Mouse (Mus musculus): Measurements from ENCODE around the gene Pth1r.
A peak's percentile ranks its signal among the peaks of the same experiment; 100 is the strongest.

The Pth1r gene

DNA sequence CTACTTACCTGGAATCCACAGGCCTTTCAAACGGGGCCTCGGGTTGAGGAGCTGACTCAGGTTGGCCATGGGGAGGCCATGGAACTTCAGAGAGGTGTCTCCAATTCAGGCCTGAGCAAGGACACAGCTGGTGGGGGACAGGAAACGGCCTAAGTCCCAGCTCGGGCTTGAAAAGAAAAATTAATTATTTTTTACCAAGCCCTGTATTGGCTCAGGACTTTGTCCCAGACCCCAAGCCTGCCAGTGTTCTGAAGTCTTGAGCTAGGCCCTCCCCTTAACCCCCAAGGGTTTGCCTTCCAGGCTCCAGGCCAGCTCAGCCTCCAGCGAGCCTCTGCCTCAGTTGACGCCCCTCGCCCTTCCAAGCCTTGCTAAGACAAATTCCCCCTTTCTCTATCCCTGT, at the start of gene Pth1r:
Gene Pth1r (minus strand): TSS at position 185 of the 400 bp plus-strand sequence.
- no peak for DNase-seq (ENCODE audit: low spot score in 2 of 2)

DNA sequence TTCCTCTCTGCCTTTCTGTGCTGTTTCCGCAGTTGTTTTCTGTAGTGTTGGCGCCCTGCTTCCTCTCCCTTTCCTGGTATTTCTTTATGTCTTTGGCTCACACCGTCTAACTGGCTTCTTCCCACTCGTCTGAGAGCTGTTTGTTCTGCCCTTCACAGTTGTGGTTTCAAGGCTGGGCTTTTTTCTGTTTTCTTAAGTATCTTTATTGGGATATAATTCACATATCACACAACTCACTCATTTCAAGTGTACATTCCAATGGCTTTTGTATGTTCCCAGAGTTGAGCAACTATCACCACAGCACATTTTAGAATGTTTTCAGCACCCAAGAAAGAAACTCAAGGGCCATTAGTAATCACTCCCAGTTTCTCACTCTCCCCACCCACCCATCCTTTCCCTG, 43.5 kb upstream of the Pth1r start:
- no peak for DNase-seq (ENCODE audit: low spot score in 2 of 2)

DNA sequence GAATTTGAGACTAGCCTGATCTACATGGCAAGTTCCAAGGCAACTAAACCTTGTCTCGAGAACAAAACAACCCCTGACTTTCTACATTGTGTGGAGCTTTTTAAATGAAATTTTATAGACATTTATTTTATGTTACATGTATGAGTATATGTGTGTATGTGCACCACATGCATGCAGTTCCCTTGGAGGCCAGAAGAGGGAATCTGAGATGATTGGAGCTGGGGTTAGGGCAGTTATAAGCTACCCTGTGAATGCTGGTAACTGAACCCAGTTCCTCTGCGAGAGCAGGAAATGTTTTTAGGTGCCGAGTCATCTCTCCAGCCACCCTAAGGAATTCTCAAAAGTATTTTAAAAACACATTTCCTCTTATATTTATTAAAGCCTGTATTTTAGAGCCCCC, 41.2 kb upstream of the Pth1r start:
- DNase-seq (ENCODE audit: low spot score in 2 of 2), result no peak

DNA sequence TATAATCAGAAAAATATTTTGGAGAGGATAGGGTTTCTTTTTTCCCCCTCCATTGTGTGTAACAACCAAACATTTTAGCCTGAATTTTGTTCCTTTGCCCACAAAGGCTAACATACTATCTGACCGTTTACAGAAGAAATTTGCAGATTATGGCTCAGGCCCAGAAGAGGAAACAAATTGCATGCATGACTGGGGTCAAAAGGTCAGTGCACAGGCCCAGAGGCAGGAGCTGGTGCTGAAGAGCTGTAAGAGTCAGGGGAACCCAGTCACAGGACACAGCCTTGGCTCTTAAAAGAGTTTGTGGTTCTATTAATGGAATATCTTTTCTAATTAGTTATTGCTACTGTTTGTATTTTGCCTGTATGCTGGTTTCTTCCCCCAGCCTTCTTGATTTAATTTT, 36.7 kb upstream of the Pth1r start:
- no peak for DNase-seq (ENCODE audit: low spot score in 2 of 2)

DNA sequence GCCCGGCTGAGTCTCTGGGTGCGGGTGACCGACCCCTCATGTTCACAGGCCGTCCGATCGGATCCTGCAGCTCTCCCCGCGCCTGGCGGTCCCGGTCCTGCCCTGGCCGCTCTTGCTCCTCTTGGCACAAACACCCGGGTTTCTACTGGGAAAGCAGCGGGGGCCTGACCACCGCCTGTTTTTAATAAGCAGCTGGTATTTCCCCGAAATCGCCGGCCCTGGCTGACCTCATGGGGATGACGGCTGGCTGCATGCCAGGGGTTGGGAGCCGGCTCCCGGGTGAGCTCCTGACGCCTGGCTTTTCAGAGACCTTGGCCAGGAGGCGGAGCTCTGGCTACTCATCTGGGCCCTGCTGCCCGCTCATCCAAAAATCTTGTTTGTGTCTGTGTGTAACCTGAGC, 34.8 kb upstream of the Pth1r start:
- peak; percentile 53 to 64 for DNase-seq (ENCODE audit: low spot score in 2 of 2)

DNA sequence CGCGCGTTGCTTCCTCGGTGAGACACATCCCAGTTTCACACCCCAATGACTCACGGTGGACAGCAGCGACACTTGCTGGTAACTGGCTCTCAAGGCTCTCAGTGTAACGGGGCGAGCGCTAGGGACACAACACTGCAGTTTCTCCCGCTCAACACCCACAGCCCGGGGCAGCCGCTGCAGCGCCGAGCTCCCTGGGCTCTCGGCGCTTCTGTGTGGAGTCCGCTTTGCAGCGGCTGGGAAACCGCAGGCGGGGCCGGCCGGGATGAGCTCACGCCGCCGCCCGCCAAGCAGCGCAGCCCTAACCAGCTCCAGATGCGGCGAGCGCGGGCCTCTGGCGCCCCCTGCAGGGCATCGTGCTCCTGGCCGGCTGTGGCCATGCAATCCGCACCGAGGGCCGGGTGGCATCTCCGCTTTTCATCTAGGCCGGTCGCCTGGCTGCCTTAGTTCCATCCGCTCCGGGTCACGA, 34.3 kb upstream of the Pth1r start:
- DNase-seq (ENCODE audit: low spot score in 2 of 2), result peak; percentile 90 to 92

DNA sequence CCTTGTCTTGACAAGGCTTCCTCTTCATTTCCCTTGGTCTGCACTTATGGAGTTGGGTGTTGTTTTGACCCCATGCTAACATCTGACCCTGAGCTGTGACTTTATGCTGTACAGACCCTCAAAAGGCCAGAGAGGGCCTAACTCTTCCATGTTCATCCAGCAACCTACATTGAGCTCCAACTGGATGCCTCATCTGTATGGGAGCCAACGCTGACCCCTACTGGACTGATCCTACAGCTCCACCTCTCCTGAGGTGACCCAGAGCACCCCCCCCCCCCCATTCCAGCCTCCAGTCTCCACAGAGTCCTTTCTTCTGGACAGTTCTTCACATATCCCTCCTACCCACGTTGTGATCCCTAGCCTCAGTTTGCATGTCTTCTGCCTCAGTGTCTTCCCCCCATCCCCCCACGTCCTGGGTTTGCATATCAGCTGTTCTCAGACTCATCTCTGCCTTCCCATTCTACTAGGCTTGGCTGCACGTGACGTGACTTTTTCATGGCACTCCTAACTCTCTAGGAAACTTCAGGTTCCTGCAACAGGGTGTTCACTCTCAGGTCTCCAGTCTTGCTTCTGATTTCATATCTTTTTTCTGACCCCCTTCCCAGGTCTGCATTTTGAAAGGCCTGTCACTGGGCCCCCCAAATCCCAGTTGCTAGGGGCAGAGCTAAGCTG, 32.4 kb upstream of the Pth1r start:
- DNase-seq (ENCODE audit: low spot score in 2 of 2), result no peak

DNA sequence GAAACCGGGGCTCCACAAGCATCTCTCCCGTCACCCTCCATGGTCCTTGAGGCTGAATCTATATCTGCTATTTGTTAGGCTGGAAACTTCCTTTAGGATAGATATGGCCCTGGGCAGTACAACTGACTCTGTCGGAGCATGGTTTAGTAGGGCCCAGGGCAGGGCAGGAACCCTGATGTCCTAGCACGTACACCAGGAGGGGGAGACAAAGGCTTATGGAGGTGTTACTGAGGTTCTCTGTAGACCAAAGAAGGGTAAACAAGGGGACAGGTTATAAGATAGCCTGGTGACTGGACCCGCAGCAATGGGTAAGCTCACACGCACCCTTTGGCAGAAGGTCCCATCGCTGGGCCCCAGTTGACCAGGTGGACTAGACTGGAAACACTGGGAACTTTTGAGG, 31.6 kb upstream of the Pth1r start:
- DNase-seq (ENCODE audit: low spot score in 2 of 2), result no peak

DNA sequence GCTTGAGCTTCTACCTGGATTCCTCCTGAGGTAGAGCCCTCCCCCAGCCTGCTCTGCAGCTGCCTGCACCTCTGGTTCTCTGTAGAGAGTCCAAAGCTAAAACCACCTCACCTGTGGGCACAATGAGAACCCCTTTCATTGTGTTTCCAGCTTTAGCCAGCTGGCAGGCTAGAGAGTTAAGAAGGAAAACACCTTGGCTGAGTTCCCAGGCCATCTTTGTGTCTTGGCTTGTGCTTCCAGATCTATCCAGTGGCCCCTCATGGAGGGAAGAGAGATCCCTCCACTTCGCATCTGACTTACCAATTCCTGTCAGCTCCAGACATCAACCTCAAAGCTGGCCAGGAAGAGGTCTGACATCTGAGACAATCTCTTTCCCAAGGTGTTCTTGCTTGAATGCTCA, 31.2 kb upstream of the Pth1r start:
- DNase-seq (ENCODE audit: low spot score in 2 of 2), result no peak

DNA sequence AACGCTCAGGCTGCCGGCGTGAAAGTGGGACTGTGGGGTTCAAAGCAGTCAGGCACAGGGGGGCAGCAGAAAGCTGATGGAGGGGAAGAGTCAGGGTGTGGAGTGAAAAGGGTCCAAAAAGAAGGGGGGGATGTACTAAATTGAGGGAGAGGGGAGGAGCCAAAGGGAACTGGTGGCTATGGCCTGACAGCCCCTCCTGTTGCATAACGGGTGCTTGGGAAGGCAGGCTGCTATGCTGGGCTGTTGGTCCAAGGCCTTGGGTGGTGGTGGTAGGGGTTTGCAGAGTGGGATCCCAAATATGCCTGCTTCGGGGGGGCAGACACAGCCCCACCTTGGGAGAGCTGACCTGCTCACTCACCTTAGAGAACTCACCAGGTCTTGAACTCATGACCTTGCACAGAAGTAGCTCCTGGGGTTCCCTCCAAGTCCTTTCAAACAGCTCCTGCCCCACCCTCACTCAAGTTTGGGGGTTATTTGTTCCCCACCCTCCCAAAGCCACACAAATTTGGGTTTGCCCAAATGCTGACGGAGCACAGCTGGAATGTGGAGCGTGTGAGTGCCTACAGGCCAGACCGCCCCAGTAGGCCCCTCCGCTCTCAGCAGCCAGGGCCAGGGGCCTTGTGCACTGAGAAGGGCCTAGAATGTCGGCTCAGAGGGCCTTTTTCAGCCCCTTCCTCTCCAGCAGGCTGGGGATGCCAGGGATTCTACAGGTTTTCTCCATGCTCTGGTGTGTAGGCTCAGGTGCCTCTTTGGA, 28.5 kb upstream of the Pth1r start:
- no peak for DNase-seq (ENCODE audit: low spot score in 2 of 2)

DNA sequence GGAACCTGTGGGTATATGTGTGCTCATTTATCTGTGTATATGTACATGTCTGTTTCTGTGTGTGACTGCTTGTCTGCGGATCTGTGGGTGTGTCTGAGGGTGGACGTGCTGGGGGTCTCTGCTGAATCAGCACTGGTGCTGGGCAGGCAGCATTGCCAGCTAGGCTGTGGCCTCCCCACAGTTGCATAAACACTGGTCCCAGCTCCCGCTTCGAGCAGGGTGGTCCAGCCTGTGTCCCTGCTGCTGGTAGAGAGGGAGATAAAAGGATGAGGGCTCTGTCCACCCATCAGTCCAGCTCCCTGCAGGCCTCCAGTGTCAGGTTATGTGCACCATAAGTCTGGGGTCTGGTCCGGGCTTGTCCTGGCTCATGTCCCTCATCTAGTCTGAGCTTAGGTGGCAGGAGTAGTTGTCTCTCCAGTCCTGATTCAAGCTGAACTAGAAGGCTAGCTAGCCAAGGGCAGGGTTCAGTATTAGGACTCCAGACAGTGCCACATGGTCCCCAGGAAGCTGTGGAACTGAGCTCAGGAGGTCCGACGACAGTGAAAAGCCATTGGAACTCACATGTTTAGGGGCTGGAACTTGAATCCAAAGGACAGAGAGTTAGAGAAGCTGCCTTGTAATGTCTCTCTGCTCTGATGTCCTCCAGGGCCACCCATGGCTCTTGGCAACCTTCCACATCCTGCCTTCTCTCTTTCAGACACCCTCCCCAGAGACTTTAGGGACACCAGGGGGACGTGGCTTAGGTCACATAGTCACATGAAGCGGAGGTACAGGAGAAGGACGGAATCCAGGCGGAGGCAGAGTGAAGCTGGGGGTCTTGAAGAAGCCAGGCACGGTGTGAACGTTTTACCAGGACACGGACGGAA, 27.7 kb upstream of the Pth1r start:
- DNase-seq (ENCODE audit: low spot score in 2 of 2), result no peak

DNA sequence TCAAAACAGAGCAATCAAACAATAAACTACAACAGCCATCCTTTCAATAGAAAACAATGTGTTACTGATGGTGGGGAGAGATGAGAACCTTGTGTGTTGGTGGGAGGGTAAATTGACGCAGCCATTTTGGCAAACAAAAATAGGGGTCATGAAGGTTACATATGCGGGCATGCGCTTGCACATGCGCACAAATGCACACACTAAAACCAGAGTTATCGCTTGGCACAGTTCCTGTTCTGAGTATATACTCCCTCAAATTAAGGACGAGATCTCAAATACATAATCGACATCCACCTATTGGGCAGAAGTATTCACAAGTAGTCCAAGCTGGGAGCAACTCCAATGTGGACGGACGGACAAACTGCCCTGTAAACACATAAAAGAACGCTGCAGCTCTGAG, 25.4 kb upstream of the Pth1r start:
- DNase-seq (ENCODE audit: low spot score in 2 of 2), result no peak

DNA sequence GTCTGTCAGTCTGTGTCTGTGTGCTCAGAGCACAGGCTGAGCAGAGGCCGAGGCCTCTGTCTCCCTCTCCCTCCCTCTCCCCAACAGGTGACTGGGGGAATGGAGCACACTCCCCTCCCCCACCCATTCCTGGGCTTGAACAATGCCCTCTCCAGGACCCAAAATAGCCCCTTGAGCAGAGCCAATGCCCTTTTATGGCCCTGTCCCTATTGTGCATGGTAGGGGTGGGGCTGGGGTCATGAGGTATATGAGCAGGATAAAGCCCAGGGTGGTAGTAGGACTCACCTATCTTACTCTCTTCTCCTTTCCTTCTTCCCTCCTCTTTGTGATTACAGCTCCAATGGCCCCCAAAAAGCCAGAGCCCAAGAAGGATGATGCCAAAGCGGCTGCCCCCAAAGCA, 16.5 kb upstream of the Pth1r start:
- no peak for DNase-seq (ENCODE audit: low spot score in 2 of 2)

DNA sequence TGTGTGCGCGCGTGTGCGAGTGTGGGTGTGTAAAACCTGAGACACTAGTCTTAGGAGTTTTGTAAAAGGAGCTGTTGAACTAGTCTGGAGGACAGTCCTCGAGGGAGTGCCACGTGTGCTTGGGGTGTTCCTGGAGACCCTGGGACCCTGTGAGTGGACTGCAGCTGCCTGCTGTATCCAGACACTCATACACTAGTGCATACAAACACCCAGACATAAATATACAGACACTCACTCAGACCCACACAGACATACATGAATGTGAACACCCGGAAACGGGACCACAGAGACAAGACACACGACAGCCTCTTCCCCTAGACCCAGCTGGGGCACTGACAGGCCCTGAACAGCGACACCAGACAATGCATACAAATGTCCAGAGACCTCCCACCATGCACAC, 15.8 kb upstream of the Pth1r start:
- DNase-seq (ENCODE audit: low spot score in 2 of 2), result no peak

DNA sequence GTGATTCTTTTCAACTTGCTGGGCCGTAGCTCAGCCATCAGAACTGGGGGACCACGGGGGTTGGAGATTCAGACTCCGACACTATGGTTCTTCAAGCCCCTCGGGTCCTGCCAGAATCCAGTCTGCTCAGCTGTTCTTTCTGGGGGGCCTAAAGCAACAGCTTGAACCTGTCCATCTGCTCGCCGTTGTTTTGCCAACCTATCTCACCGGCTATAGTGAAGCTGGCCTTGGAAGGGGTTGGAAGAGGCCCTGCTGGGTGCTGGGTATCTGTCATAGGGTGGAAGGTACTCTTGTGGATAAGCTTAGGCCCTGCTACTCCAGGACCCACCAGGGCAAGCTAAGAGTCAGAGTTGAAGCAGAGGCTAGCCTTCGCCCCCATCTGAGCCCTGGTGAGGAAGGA, 13.9 kb upstream of the Pth1r start:
- no peak for DNase-seq (ENCODE audit: low spot score in 2 of 2)

DNA sequence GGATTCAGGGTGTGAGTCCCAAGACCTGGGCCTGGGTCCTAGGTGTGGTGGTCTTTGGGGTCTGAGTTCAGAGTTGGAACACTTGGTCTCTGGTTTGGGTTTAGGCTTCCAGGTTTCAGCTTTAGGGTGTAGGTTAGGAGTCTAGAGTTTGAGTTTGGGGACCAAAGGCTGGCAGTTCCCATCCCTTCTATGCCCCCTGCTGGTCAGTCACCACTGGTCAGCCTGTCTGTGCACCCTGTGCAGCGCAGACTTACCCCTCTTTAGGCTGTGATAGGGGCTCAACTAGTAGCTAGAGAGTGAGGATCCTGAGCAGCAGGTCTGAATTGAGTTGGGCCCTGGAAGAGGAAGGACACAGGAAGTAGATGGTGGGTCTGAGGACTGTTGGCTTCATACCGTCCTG, 12.3 kb upstream of the Pth1r start:
- DNase-seq (ENCODE audit: low spot score in 2 of 2), result peak in 1 of 2 experiments; percentile 16

DNA sequence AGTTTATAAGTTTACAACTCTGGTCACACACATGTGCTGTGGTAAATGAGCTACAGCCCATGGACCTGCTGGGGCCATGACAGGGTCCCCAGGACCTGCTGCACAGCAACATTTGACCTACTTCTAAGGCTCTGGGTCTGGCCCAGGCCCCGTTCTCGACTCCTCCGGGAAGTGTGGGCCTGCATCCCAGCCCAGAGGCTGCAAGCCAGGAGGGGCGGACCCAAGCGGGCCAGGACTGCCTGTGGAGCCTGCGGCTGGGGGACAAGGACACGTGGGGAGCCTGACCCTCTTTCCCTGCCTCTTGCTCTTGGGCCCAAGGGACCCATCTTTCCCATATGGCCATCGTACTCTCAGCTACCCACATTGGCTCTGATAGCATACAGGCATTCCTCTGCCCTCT, 11.7 kb upstream of the Pth1r start:
- peak; percentile 10 to 17 for DNase-seq (ENCODE audit: low spot score in 2 of 2)

DNA sequence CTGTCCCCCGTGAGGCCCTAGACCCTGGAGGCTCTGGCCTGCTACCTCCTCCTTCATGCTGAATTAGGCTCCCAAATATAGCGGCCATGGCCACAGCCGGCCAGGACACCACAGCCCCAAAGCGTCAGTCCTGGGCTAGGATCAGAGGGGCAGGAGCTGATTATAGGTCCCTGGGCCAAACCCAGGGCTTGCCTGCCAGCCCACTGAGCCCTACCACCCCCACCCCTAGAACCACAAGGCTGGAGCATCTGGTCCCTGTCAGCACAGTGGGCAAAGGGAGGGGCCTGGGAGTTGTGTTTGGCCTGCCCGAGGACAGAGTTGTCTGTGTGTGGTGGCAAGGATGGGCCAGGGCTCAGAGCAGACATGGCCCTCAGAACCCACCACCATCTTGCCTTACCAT, 10.9 kb upstream of the Pth1r start:
- no peak for DNase-seq (ENCODE audit: low spot score in 2 of 2)

DNA sequence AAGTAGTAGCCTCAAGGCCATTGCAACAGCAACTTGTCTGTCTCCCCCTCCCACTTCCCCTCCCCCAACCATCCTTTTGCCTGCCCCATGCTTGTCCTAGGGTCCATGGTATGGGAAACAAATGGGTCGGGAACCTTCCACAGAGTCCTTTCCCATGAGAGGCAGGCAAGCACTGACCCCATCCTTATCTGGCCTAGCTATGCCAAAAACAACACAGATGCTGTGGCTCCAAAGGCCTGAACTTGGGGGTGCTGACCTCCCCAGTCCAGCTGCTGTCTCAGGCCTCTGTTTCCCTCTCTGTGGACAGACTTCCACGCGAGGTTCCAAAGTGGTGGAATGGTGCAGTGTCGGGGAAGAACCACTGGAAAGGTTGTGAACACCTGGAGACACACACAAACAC, 6.8 kb upstream of the Pth1r start:
- no peak for DNase-seq (ENCODE audit: low spot score in 2 of 2)

DNA sequence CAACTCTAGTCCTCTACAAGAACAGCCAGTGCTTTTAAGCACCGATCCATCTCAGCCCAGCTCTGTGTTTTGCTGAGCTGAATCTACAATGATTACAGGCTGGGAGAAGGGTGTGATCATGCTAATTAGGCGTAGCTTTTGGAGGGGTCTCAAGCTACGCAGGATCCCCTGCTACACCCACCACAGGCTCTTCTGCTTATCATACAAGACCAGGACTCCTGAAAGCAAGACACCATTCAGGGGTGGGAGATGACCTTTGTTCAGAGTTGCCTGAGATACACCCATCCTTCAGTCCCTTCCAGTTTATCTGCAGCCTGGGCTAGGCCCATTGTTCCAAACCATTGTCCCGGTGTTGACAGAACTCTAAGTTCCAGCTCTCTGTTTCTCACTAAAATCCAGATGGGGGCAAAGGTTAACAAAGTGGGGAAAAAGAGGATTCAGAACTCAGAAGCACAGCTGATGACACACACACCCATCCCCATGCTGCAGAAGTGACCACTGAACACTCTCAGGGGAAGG, 6.0 kb upstream of the Pth1r start:
- DNase-seq (ENCODE audit: low spot score in 2 of 2), result no peak

DNA sequence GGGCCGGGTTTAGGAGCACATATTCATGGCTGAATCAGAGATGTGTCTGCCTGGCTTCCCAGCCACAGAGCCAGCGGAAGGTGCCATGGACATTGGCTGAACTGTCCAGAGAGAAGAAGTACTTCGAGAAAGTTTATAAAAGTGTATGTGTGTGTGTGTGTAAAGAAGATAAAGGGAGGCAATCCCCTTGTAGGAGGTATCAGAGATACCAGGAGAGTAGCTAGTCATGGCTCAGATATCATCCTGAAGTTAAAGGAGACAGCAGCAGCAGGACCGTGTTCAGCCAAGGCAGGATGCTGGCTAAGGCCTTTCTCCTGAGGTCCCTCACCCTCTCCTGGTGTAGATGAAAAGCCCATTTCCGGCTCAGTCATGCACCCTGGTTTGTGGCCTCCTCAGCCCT, 4.5 kb upstream of the Pth1r start:
- DNase-seq (ENCODE audit: low spot score in 2 of 2), result no peak

DNA sequence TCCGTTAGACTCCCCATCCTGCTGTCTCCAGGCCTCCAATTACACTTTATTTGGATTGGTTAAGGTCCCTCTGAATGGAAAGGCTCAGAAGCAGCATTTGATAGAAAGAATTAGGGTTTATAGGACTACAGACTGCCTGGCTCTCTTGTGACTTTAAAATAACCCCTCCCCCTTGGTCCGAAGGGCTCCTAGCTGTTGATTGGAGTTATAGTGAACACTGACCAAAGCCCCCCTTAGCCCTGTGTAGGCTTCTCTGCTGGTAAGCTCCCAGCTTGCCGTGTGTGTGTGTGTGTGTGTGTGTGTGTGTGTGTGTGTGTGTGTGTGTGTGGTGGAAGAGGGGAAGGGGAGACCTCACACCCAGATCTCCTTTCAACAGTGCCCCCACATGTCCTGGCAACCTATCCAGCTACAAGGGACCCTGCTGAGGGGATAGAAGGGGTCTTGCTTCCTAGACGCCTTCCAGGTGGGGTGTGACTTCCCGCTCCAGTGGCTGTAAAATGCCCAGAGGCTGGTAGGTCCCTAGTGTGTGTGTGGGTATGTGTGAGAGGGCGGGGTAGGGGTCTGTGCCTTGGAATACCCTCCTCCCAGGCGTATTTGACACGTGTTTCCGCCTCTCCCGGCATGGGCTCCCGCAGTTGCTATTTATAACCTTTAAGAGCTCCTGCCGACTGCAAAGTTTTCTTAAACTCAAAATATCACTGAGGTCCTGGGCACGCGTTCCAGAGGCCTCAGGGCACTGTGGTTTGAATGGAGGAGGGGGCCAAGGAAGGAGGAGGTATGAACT, 3.7 kb upstream of the Pth1r start:
- no peak for DNase-seq (ENCODE audit: low spot score in 2 of 2)

All from frontal cortex, postnatal 25 days (tissue).